Mouse (Mus musculus): ENCODE results near the gene Zc2hc1c.

DNA sequence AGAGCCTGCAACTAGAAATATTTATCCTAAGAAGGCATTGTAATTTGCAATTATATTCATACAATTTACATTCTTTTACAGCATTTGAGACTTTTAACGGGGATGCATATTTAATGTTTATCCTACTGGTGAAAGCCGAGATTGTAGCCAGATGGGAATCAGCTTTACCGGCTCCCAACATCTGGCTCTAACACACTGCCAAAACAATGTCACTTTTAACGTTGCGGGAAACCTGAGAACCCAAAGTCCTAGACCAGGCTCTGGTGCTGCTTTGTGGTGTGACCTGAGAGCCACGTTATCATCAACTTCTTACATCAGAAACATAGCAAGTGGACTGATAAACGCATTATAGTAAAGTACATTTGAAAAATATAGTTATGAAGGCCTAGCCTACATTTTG is 23.5 kb upstream of the Zc2hc1c start:
- TF ChIP-seq CTCF (IDR thresholded peaks at IDR 0.05; ENCODE audit: insufficient read depth, low read length): no peak
- no peak for TF ChIP-seq POLR2A (IDR thresholded peaks at IDR 0.05; ENCODE audit: borderline replicate concordance, extremely low read depth, low read depth, low read length)

Data from lung, adult 2 months (tissue).